Mouse (Mus musculus) fibroblast of lung, adult 2 months (primary cell): ENCODE measurements around the gene Tspan31.

Source experiments
- DNase-seq: peaks from one replicate; pipeline ENCODE4 v3.0.0-alpha.2; 2011; ENCODE audit warnings: low read depth

Tspan31 gene

GRCm38 (mm10) chr10:127041774-127042338 is 28.2 kb downstream of the Tspan31 start:
- peak; percentile 60 for DNase-seq

DNA sequence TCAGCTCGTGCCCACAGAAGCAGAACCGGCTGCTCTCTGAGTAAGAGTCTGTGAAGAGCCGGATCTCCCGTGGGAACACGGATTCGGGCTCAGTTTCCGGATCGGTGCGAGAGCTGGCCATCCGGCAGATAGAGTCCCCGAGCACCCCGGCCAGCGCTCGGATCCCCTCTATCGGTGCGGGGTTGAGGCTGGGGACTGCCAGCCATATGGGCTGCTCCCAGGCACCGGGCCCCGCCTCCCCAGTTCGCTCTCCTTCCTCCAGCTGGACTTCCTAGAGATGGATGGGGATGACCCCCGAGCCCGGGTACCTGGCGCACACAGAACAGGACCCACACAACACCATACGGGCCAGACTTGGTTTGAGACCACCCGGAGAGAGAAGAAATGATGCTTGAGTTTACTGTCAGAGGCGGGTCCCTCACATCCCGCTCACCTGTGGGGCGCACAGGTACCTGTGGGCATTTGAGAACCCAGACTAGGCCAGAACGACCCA is 28.7 kb downstream of the Tspan31 start, which contains the start of the genes Mettl1 and Eef1akmt3:
Gene Mettl1 (plus strand): TSS at position 141 of the 493 bp plus-strand sequence.
Gene Eef1akmt3 (minus strand): TSS at position 240 of the 493 bp plus-strand sequence.
- DNase-seq, result no peak

- no peak for DNase-seq
Measured at GRCm38 (mm10) chr10:127040569-127041214, 29.4 kb downstream of the Tspan31 start.

GRCm38 (mm10) chr10:127037641-127038040 is 32.4 kb downstream of the Tspan31 start:
- DNase-seq, result no peak

DNA sequence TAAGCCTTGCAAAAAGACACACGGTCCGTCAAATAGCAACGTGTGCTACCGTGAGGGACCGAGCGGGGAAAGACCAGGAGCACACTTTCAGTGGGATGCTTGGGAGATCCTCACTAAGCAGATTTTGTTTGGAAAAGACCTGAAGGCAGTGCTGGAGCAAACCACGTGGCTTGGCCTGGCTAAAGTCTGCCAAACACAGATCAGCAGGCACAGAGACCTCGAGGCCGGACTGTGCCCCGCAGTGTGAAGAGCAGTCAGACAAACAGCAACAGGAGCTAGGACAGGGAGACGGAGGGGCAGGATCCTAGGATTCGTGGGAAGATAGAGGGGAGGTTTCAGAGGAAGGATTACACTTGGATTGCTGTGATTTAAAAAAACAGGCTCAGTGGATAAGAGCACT is 33.8 kb downstream of the Tspan31 start:
- no peak for DNase-seq

- DNase-seq, result no peak
Measured at GRCm38 (mm10) chr10:127033301-127033741, 36.7 kb downstream of the Tspan31 start.

- DNase-seq, result peak; percentile 60
Measured at GRCm38 (mm10) chr10:127030336-127031296, 39.4 kb downstream of the Tspan31 start, which contains the start of gene Tsfm. Gene Tsfm, minus strand, starts transcription at chr10:127030840.

DNA sequence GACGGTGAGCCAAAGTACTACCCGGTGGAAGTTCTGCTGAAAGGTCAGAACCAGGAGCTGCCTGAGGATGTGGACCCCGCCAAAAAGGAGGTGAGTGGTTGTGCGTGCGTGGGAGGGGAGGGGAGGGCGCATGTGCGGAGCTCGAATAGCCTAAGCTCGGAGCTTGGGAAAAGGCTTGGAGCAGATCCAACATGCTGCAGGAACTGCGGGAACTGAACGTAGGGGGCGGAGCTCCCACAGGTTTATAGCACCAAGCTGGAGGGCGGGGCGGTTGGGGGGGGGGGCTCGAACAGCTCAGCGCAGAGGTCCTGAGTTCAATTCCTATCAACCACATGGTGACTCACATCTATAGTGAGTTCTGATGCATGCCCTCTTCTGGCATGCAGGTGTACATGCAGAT is 51.6 kb downstream of the Tspan31 start:
- DNase-seq, result no peak
